Mouse (Mus musculus): ENCODE data around the gene Rack1.

DNA sequence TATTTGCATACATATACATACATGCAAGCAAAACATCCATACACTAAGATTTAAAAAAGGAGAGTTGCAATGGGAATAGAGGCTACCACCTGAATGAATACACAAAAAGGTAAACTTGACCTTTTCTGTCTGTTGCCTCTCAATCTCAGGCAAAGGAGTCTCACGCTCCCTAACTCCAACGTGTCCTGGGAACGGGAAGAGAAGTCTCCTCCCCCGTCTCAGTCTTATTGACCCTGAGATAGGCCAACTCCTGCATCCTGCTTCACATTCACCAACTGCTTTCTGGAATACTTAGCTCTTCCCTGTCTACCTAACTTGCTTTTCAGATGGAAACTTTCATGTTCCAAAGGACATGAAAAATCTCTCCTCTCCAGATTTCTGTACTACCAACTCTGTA, 9.3 kb downstream of the Rack1 start:
- TF ChIP-seq CTCF (IDR thresholded peaks at IDR 0.05; ENCODE audit: borderline replicate concordance, insufficient read depth, low read depth, low read length) = no peak
- TF ChIP-seq POLR2A (IDR thresholded peaks at IDR 0.05; ENCODE audit: borderline replicate concordance, insufficient read depth, low read length) = no peak
